Mouse (Mus musculus): ENCODE data around the gene B3galt5. TPM values are rescaled to one million over a fixed set of nuclear protein-coding genes. Genes with fewer than 3 reads are reported as not detected.
"Not testable (repeated sequence)": the region's sequence is repeated elsewhere in the genome, so short reads cannot be mapped to it uniquely, and the experiment has no call there.

Gene B3galt5
- polyA plus RNA-seq, 1 experiment from 2014 or later = 0.16 TPM

DNA sequence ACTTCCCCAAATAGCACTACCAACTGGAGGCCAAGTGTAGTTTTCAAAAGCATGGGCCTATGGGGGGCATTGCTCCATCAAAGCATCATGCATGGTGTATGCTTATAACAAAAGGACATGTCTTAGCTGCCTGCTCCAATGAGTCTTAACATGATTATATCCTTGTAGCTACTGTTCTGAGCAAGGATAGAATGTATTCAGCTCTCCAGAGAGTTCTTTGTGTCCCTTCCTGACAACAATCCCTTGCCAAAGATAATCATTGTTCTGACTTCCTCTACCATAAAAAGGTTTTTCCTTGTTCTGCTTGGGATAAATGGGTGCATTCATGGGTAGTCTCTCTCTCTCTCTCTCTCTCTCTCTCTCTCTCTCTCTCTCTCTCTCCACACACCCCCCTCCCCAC, 68.8 kb downstream of the B3galt5 start:
- no peaks in the 10 kb centered on the region for H3K4me1 ChIP-seq (replicated peaks)
- H3K27ac ChIP-seq = no peak overlapping the region
- H3K4me2 ChIP-seq = no peak overlapping the region
- no peak overlapping the region for H3K9ac ChIP-seq
- H3K4me3 ChIP-seq = no peak overlapping the region
- H3K9me3 ChIP-seq (replicated peaks) = no peaks in the 10 kb centered on the region
- no peaks in the 10 kb centered on the region for H3K27me3 ChIP-seq
- no peak for ATAC-seq (replicated peaks; ENCODE audit: insufficient number of reproducible peaks, insufficient read depth, low FRiP score, low read depth)
- no peaks in the 10 kb centered on the region for H3K36me3 ChIP-seq

- no peak for ATAC-seq (replicated peaks; ENCODE audit: insufficient number of reproducible peaks, insufficient read depth, low FRiP score, low read depth)
- no peak overlapping the region for H3K27ac ChIP-seq
- no peak overlapping the region for H3K9ac ChIP-seq
- no peaks in the 10 kb centered on the region for H3K9me3 ChIP-seq (replicated peaks)
- no peak overlapping the region for H3K4me3 ChIP-seq
- no peak overlapping the region for H3K4me2 ChIP-seq
- 70% methylated on average over 4 of the region's 4 CpGs for WGBS
- no peaks in the 10 kb centered on the region for H3K27me3 ChIP-seq
- no peaks in the 10 kb centered on the region for H3K4me1 ChIP-seq (replicated peaks)
- H3K36me3 ChIP-seq = no peaks in the 10 kb centered on the region
Measured at GRCm38 (mm10) chr16:96306905-96307304, 71.3 kb downstream of the B3galt5 start.

DNA sequence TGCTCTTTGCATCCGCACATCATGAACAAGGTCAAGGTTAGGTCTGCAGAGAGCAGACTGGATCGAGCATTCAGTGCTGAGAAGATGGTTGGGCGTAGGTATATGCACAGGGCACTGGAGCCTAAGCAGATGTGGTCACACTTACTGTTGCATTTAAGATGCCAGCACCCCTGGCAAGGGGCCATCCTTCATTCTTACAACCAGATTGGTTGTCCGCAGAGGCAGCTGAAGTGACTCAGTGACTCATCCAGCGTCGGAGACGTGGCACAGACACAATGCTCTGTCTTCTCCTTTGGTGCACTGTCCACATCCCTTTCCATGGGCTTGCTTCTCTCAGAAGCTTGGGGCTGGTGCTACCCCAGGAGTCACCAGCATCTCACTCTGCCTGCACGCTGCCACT, 82.2 kb downstream of the B3galt5 start:
- Histone ChIP-seq H3K4me2 (no peak overlapping the region), H3K36me3 (no peaks in the 10 kb centered on the region), H3K4me3 (no peak overlapping the region), H3K27ac (no peak overlapping the region), H3K4me1 (replicated peaks) (no peaks in the 10 kb centered on the region), H3K9me3 (replicated peaks) (no peaks in the 10 kb centered on the region), H3K9ac (no peak overlapping the region), H3K27me3 (no peaks in the 10 kb centered on the region)
- no peak for ATAC-seq (replicated peaks; ENCODE audit: insufficient number of reproducible peaks, insufficient read depth, low FRiP score, low read depth)
- WGBS = 83% methylated on average over 8 of the region's 8 CpGs

DNA sequence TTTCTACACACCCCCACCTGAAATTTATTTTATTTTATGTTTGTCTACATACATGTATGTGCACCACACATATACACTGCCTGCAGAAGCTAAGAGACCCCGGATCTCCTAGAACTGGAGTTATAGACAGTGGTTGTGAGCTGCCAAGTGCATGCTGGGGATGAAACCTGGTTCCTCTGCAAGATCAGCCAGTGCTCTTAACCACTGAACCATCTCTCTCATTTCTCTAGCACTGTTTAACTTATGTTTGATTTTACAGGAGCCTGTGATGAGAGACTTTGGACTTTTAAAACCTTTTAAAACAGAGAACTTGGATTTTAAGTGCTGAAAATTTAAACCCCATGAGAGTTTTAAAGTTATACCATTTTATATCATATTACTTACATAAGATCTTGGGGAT, 87.1 kb downstream of the B3galt5 start:
- H3K27me3 ChIP-seq = no peaks in the 10 kb centered on the region
- H3K36me3 ChIP-seq = no peaks in the 10 kb centered on the region
- no peak overlapping the region for H3K4me3 ChIP-seq
- no peak overlapping the region for H3K27ac ChIP-seq
- H3K9me3 ChIP-seq (replicated peaks) = no peaks in the 10 kb centered on the region
- no peak overlapping the region for H3K9ac ChIP-seq
- no peak overlapping the region for H3K4me2 ChIP-seq
- ATAC-seq (replicated peaks; ENCODE audit: insufficient number of reproducible peaks, insufficient read depth, low FRiP score, low read depth) = no peak
- peaks cover 5% of the 10 kb centered on the region; the same call in 1 of the 2 replicates for H3K4me1 ChIP-seq (replicated peaks)
- 79% methylated on average over 1 of the region's 1 CpGs for WGBS

- Histone ChIP-seq H3K4me1 (replicated peaks) (peaks cover 5% of the 10 kb centered on the region; the same call in 1 of the 2 replicates), H3K4me3 (no peak overlapping the region), H3K4me2 (no peak overlapping the region), H3K27me3 (no peaks in the 10 kb centered on the region), H3K27ac (no peak overlapping the region), H3K9me3 (replicated peaks) (no peaks in the 10 kb centered on the region), H3K9ac (no peak overlapping the region), H3K36me3 (no peaks in the 10 kb centered on the region)
- WGBS = 84% methylated on average over 4 of the region's 4 CpGs
- no peak for ATAC-seq (replicated peaks; ENCODE audit: insufficient number of reproducible peaks, insufficient read depth, low FRiP score, low read depth)
Measured at GRCm38 (mm10) chr16:96323166-96323565, 87.6 kb downstream of the B3galt5 start.

DNA sequence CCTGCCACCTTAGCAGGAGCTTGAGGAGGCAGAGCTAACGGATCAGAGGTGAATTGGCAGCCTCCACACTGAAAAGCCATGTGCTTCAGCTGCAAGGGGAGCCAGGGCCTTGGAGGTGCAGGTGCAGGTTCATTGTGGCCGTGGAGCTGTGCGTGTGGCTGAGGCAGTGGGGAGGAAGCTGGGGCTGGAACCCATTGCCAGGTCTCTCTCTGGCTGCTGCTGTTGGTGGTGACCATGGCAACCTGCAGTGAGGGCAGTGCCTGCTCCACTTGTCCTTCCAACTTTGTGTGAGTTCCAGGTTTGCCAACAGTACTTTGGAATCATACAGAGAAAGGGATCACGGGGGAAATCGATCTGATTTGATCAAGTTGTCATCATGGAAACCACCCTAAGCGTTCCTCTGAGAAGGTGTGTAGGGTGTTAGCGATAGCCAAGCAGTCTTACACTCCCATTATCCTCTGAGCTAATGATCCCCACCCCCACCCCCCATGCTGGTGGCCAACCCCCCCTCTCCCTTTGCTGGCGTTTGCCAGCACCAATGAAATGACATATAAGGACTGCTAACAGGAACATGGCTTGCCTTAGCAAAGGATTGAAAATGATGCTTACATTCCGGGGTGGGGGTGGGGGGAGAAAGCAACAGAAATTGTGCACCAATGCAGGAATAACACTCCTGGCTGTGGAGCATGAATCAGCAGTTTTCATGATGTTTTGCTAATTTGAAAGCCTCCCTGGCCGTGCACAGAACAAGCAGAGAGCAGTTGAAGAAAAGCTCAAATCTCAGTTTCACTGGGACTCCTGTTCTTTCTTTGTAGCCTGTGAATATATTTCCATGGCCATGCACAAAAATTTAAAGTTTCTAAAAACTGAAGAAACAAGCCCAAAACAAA, 90.8 kb downstream of the B3galt5 start:
- Histone ChIP-seq H3K9me3 (replicated peaks) (no peaks in the 10 kb centered on the region), H3K4me1 (replicated peaks) (peaks cover 5% of the 10 kb centered on the region; the same call in 1 of the 2 replicates), H3K36me3 (no peaks in the 10 kb centered on the region), H3K4me2 (no peak overlapping the region), H3K9ac (no peak overlapping the region), H3K4me3 (no peak overlapping the region), H3K27me3 (no peaks in the 10 kb centered on the region), H3K27ac (no peak overlapping the region)
- no peak; the same call in 1 of the 2 replicates for ATAC-seq (replicated peaks; ENCODE audit: insufficient number of reproducible peaks, insufficient read depth, low FRiP score, low read depth)
- WGBS = 41% methylated on average over 10 of the region's 10 CpGs

DNA sequence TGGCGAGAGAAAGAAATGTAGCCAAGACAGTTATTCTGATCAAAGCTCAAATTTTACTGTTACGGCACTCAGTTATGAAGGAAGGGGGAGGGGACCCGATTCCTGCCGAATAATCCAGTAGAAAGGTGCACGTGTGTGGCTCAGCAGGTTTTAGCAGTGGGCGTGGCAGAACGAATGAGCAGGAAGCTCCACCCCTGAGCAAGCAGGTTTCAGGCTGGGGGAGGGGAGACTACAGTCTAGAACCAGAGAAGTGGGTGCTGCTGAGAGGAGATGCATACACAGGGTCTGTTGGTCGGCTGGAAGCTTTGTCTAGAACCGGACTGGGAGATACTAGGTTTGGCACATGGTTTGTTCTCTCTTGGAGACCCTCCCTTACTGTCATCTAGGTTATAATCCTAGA, 91.7 kb downstream of the B3galt5 start:
- H3K9ac ChIP-seq; H3K36me3 ChIP-seq; H3K4me2 ChIP-seq; H3K27ac ChIP-seq; H3K9me3 ChIP-seq (replicated peaks); H3K4me3 ChIP-seq; H3K27me3 ChIP-seq; H3K4me1 ChIP-seq (replicated peaks); ATAC-seq (replicated peaks; ENCODE audit: insufficient number of reproducible peaks, insufficient read depth, low FRiP score, low read depth): not testable (repeated sequence)
- WGBS = 34% methylated on average over 9 of the region's 9 CpGs

DNA sequence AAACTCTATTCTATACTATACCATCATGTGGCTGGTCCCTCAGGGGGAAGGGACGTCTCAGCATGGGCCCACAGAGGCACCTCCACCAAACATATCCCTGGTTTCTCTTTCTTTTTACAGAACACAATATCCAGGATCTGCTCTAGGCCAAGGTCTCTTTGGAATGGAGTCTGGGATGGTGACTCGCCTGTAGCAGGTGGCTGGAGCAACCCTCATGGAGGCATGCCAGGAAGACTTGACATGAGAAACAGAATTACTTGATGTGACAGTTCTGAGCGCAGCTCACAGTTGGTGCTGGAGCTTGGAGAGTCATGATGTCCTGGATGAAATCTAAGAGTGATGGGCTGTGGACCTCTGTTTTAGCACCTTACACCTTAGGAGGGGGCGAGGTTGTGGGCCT, 104.0 kb downstream of the B3galt5 start:
- Histone ChIP-seq H3K9me3 (replicated peaks) (no peaks in the 10 kb centered on the region), H3K9ac (no peak overlapping the region), H3K4me1 (replicated peaks) (no peaks in the 10 kb centered on the region), H3K36me3 (no peaks in the 10 kb centered on the region), H3K4me3 (no peak overlapping the region), H3K27ac (no peak overlapping the region), H3K4me2 (no peak overlapping the region), H3K27me3 (no peaks in the 10 kb centered on the region)
- no peak for ATAC-seq (replicated peaks; ENCODE audit: insufficient number of reproducible peaks, insufficient read depth, low FRiP score, low read depth)
- WGBS = 69% methylated on average over 4 of the region's 4 CpGs

- Histone ChIP-seq H3K36me3 (no peaks in the 10 kb centered on the region), H3K4me2 (no peak overlapping the region), H3K9me3 (replicated peaks) (no peaks in the 10 kb centered on the region), H3K4me1 (replicated peaks) (no peaks in the 10 kb centered on the region), H3K4me3 (no peak overlapping the region), H3K9ac (no peak overlapping the region), H3K27ac (no peak overlapping the region), H3K27me3 (no peaks in the 10 kb centered on the region)
- no peak for ATAC-seq (replicated peaks; ENCODE audit: insufficient number of reproducible peaks, insufficient read depth, low FRiP score, low read depth)
- 10% methylated on average over 5 of the region's 5 CpGs for WGBS
Measured at GRCm38 (mm10) chr16:96341269-96341668, 105.7 kb downstream of the B3galt5 start.

- Histone ChIP-seq H3K4me2 (no peak overlapping the region), H3K4me3 (no peak overlapping the region), H3K9ac (no peak overlapping the region), H3K4me1 (replicated peaks) (no peaks in the 10 kb centered on the region), H3K36me3 (no peaks in the 10 kb centered on the region), H3K27me3 (no peaks in the 10 kb centered on the region), H3K27ac (no peak overlapping the region), H3K9me3 (replicated peaks) (no peaks in the 10 kb centered on the region)
- ATAC-seq (replicated peaks; ENCODE audit: insufficient number of reproducible peaks, insufficient read depth, low FRiP score, low read depth) = no peak
- 65% methylated on average over 4 of the region's 4 CpGs for WGBS
Measured at GRCm38 (mm10) chr16:96341945-96342344, 106.3 kb downstream of the B3galt5 start.

- Histone ChIP-seq H3K4me2 (peak overlapping the region; percentile 35), H3K36me3 (no peaks in the 10 kb centered on the region), H3K27ac (no peak overlapping the region), H3K4me1 (replicated peaks) (no peaks in the 10 kb centered on the region), H3K27me3 (no peaks in the 10 kb centered on the region), H3K9ac (no peak overlapping the region; the same call in 1 of the 2 replicates), H3K4me3 (no peak overlapping the region), H3K9me3 (replicated peaks) (no peaks in the 10 kb centered on the region)
- no peak for ATAC-seq (replicated peaks; ENCODE audit: insufficient number of reproducible peaks, insufficient read depth, low FRiP score, low read depth)
- WGBS = 5% methylated on average over 10 of the region's 10 CpGs
Measured at GRCm38 (mm10) chr16:96345117-96345516, 109.5 kb downstream of the B3galt5 start.

GRCm38 (mm10) chr16:96348070-96348469, 112.5 kb downstream of the B3galt5 start:
- H3K4me2 ChIP-seq = no peak overlapping the region
- no peaks in the 10 kb centered on the region for H3K27me3 ChIP-seq
- H3K36me3 ChIP-seq = no peaks in the 10 kb centered on the region
- no peaks in the 10 kb centered on the region for H3K9me3 ChIP-seq (replicated peaks)
- no peak for ATAC-seq (replicated peaks; ENCODE audit: insufficient number of reproducible peaks, insufficient read depth, low FRiP score, low read depth)
- H3K27ac ChIP-seq = no peak overlapping the region
- no peak overlapping the region for H3K4me3 ChIP-seq
- WGBS = 58% methylated on average over 11 of the region's 11 CpGs
- no peaks in the 10 kb centered on the region for H3K4me1 ChIP-seq (replicated peaks)
- H3K9ac ChIP-seq = no peak overlapping the region
